Mouse (Mus musculus): ENCODE measurements around the gene Cyth4. TPM values are rescaled to one million over a fixed set of nuclear protein-coding genes. Genes with fewer than 3 reads are reported as not detected.

Cyth4 gene
- 2.3 and 5.0 TPM in 2 replicates for polyA plus RNA-seq (2016; fragmentation: Nextera tagmentation; extraction: Ambion mirVana)

DNA sequence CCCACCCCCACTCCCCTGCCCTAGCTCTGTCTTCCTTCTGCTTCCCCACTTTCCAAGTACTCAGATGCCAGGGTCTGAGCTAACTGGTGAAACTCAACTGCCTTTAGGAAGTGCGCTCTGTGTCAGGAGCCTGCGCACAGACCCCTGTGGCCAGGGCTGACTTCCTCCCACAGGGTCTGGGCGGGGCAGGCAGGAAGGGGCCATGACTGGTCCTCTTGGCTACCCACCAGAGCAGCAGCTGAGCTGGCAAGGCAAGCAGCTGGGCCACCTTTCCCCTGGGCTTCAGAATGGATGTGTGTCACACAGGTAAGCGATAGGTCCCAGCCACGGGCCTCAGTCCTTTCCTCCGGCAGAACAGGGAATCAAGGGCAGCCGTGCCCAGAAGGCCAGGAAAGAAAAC lies at the start of gene Cyth4:
TSS of gene Cyth4 (plus strand) at position 134 of the 400 bp plus-strand sequence.
- Histone ChIP-seq H3K27ac (no peak within 1 kb of the TSS), H3K4me3 (no peak within 1 kb of the TSS), H3K4me1 (0 out of 2 replicates have a peak, but pooled peaks cover 16% of the 10 kb centered on the region), H3K36me3 (no peaks in the 10 kb centered on the region), H3K27me3 (ENCODE audit: insufficient read depth, poor library complexity, severe bottlenecking) (peaks cover 17% of the 10 kb centered on the region), H3K9me3 (no peaks in the 10 kb centered on the region)
- WGBS: 80% methylated on average over 7 of the region's 7 CpGs
- DNase-seq (ENCODE audit: low spot score): no peak

DNA sequence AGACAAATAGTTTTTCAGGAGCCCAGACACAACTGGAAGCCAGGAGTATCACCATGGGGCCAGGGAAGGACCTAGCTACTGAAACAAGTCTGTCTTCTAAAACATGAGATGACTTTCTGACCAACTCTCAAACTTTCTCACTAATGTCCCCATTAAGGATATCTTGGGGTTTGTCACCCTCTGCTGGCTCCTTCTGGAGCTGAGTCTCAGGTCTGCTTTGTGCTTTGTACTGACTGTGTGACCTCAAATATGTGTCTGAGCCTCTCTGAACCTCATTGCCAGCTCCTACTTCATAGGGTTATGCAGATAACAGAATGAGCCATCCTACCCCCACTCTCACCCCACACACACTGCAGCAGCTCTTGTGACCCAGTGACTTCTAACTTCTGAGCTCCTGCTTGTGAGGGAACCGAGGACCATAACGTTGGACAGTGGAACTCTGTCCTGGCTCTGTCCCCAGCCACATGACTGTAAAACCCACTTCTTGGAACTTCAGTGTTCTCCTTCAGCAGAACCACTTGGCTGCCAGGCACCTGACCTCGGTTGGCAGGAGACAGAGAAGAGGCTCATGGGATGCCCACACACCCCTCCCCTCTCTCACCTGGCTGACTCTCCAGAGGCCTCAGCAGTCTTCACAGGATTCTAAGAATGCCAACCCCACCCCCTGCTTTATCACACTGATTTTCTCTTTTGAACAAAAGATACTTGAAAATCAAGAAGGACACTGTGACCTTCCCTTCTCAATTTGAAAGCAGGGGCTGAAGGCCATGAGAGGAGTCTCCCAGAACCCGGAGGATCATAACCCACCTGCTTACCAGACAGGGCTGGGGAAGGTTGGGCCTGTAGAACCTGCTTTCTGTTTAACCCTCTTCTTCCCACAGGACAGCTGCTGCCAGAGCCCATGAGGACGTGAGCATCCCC lies 49.2 kb upstream of the Cyth4 start:
- 44% methylated on average over 5 of the region's 5 CpGs for WGBS
- H3K27ac ChIP-seq: peak overlapping the region; percentile 62; the same call in 1 of the 2 replicates
- no peak for DNase-seq (ENCODE audit: low spot score)

DNA sequence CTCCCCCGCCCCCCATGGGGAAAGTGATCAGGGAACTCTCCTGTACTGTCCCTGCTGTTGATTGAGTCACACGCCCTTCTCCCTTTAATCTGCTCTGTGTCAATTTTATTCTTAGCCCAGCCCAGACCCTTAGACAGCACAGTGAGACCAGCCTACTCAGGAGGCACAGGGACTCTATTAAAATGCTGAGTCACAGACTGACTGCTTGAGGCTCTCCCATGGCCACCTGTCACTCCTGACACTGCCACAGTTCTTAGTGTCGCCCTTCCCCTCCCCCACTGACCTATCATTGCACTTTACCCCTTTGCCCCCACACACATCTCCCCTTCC lies 48.5 kb upstream of the Cyth4 start:
- H3K27me3 ChIP-seq (ENCODE audit: insufficient read depth, poor library complexity, severe bottlenecking): peaks cover 32% of the 10 kb centered on the region
- H3K4me1 ChIP-seq: peaks cover 29% of the 10 kb centered on the region
- H3K9me3 ChIP-seq: 0 out of 2 replicates have a peak, but pooled peaks cover 4% of the 10 kb centered on the region
- DNase-seq (ENCODE audit: low spot score): no peak
- no peak overlapping the region for H3K4me3 ChIP-seq
- WGBS: 22% methylated on average over 3 of the region's 3 CpGs
- H3K27ac ChIP-seq: peak overlapping the region; percentile 62; the same call in 1 of the 2 replicates
- no peaks in the 10 kb centered on the region for H3K36me3 ChIP-seq

More for the DNA sequence above, 49.2 kb upstream of the Cyth4 start:
- no peaks in the 10 kb centered on the region for H3K36me3 ChIP-seq
- peaks cover 39% of the 10 kb centered on the region for H3K27me3 ChIP-seq (ENCODE audit: insufficient read depth, poor library complexity, severe bottlenecking)
- H3K4me1 ChIP-seq: peaks cover 29% of the 10 kb centered on the region
- H3K9me3 ChIP-seq: 0 out of 2 replicates have a peak, but pooled peaks cover 4% of the 10 kb centered on the region
- H3K4me3 ChIP-seq: no peak overlapping the region

DNA sequence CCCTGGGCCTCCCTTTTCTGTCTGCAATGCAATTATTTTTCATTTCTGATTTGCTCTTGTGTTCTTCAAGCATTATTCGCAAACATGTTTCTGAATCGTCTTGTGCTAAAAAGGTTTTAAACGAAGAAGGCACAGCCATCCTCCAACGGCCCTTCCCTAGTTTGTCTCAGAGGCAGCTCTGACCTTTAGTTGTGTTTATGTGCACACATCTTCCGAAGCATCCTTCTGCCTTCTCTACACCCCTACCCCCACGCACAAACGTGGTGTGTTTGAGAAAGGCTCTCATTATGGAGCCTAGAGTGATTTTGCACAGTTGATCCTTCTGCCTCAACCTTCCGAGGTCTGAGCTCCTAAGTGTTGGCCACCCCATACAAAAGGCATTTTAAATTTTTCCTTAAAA lies 48.1 kb upstream of the Cyth4 start:
- H3K9me3 ChIP-seq: 0 out of 2 replicates have a peak, but pooled peaks cover 4% of the 10 kb centered on the region
- no peak for DNase-seq (ENCODE audit: low spot score)
- H3K27ac ChIP-seq: peak overlapping the region; percentile 62; the same call in 1 of the 2 replicates
- H3K4me1 ChIP-seq: peaks cover 29% of the 10 kb centered on the region
- H3K27me3 ChIP-seq (ENCODE audit: insufficient read depth, poor library complexity, severe bottlenecking): peaks cover 28% of the 10 kb centered on the region
- H3K4me3 ChIP-seq: no peak overlapping the region
- 73% methylated on average over 8 of the region's 8 CpGs for WGBS
- H3K36me3 ChIP-seq: no peaks in the 10 kb centered on the region

DNA sequence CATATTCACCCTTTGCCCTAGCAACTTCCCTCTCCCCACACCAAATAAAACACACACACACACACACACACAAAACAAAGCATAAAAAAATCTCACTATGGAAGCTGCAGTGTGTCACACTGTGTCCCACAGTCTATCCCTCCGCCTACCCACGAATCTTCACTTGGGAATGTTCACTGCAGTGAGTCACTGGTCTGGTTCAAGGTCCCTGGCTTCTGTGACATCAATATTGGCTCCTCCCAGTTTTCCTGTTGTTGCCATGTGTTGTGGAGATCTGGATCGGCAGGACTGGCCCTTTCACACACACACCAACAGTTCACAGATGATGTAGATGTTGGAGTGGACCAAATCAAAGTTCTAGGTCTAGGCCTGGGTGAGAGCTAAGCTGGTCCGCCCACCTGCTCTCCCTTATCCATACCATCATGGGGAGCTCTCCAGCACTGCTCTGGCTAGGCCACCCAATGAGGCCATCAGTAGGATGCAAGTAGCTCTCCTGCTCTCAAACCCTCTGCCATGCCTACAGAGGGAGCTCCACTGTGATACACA lies 47.6 kb upstream of the Cyth4 start:
- DNase-seq (ENCODE audit: low spot score): no peak
- H3K9me3 ChIP-seq: 0 out of 2 replicates have a peak, but pooled peaks cover 4% of the 10 kb centered on the region
- H3K4me3 ChIP-seq: no peak overlapping the region
- no peaks in the 10 kb centered on the region for H3K36me3 ChIP-seq
- peaks cover 27% of the 10 kb centered on the region for H3K4me1 ChIP-seq
- H3K27ac ChIP-seq: no peak overlapping the region
- 63% methylated on average over 4 of the region's 4 CpGs for WGBS
- H3K27me3 ChIP-seq (ENCODE audit: insufficient read depth, poor library complexity, severe bottlenecking): peaks cover 23% of the 10 kb centered on the region

DNA sequence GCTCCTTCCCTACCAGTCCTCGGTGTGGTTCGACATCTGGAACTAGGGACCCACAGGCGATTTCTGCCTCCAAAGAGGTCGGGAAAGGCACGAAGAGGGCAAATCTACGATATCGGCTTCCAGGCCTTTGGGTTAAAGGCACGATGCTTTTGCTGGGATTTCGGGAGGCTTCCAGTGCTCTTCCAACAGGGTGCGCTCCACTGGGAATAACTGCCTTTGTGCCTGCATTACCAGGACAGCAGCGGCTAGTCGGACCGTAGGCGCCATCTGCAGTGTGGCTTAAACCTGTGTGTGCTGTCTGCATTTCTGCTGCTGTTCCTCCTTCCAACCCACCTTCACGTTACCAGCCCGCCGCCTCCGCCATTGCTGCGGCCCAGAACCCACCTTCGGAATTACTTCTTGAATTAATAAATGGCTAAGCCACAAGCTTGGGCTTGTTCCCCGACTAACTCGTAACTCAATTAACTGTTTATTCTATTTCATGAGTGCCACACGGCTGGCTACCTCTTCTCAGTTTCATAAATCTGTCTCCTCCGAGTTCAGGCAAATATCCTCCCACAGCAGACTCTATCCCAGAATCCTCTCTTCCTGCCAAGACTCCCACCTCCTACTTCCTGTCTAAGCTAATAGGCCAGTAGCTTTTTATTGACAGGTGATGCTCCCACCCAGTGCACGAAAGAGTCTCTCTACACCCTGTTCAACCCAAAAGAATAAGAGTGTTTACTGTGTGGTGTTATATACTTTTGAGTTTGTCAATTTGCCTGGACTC lies 42.1 kb upstream of the Cyth4 start:
- H3K4me1 ChIP-seq: peaks cover 14% of the 10 kb centered on the region
- H3K36me3 ChIP-seq: no peaks in the 10 kb centered on the region
- no peak overlapping the region for H3K27ac ChIP-seq
- peak overlapping the region; percentile 32; the same call in 1 of the 2 replicates for H3K4me3 ChIP-seq
- H3K9me3 ChIP-seq: 0 out of 2 replicates have a peak, but pooled peaks cover 4% of the 10 kb centered on the region
- no peaks in the 10 kb centered on the region for H3K27me3 ChIP-seq (ENCODE audit: insufficient read depth, poor library complexity, severe bottlenecking)
- WGBS: 53% methylated on average over 25 of the region's 25 CpGs
- no peak for DNase-seq (ENCODE audit: low spot score)

DNA sequence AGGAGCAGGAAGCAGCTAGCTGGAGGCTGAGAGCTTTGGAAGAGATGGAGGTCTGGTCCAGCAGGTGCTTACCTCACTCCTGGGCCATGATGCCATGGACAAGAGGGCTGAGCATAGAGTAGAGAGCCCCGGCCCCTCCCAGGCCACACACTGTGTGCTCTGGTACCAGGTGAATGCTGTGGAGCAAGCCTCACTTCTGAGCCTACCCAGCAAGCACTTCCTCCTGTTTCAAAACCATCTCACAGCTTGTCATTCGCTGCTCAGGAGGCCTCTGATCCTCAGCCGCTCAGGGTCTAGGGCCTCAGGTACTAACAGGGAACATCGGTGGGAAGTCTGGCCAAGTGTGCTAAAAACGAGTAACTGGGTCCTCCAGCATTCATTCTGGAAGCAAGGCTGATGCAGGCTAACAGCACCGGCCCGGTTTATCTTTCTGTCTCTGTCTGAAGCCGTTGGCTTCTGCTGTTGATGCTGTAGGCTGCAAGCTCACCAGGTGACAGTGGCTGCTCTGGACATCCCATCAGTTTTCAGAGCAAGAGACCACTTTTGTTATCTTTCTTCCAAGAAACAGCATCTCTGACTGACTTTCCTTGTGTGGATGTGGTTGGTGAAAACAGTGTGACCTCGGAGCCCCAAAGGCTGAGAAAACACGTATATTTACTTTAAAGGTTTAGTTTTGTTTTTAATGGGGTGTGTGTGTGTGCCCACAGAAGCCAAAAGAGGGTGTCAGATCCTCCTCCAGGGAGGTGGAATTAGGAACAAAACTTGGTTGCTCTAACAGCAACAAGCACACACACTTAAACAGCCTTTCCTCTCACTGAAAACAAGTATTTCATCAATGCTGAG lies 38.9 kb upstream of the Cyth4 start:
- Histone ChIP-seq H3K9me3 (no peaks in the 10 kb centered on the region), H3K4me3 (no peak overlapping the region)

DNA sequence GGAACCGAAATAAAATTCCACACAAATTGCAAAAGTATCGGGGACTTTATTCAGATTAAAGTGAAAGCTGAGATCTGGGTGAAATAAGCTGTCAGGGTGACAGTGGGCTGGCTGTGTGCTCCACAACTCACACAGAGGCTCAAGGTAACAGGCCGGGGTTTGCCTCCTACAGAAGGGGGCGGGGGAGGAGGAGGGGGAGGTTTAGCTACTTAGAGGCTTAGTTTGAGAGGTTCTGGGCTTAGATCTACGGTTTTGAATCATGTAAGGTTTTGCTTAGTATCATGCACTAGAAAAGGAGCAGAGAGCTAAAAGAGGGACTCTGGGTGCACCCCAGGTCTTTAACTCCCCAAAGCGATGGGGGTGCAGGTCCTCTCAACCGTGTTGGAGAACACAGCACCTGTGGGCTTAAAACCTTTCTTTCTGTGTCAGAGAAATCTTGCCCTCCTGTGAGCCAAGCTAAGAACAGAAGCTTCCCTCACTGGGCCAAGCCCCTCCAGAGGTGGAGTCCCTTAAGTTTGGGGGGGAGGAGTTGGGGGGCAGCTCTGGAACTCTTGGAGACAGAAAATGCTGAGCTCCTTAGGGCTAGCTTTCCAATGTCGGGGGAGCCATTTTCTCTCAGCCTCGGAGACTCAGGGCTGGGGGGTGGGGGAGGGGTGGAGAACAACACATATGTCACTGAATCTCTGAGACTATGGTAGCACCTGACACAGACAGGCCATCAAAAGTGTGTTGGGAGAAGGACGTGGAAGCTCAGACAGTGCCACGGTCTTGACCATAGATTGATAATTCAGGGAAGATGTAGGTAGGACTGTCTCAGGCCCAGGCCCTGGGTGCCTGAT lies 37.5 kb upstream of the Cyth4 start:
- no peaks in the 10 kb centered on the region for H3K27me3 ChIP-seq (ENCODE audit: insufficient read depth, poor library complexity, severe bottlenecking)
- DNase-seq (ENCODE audit: low spot score): no peak
- 59% methylated on average over 11 of the region's 11 CpGs for WGBS
- H3K9me3 ChIP-seq: no peaks in the 10 kb centered on the region
- peaks cover 21% of the 10 kb centered on the region for H3K4me1 ChIP-seq
- H3K4me3 ChIP-seq: no peak overlapping the region
- no peaks in the 10 kb centered on the region for H3K36me3 ChIP-seq
- no peak overlapping the region for H3K27ac ChIP-seq

More for the DNA sequence above, 38.9 kb upstream of the Cyth4 start:
- no peaks in the 10 kb centered on the region for H3K27me3 ChIP-seq (ENCODE audit: insufficient read depth, poor library complexity, severe bottlenecking)
- H3K36me3 ChIP-seq: no peaks in the 10 kb centered on the region
- no peak overlapping the region for H3K27ac ChIP-seq
- DNase-seq (ENCODE audit: low spot score): no peak
- WGBS: 56% methylated on average over 10 of the region's 10 CpGs
- peaks cover 14% of the 10 kb centered on the region for H3K4me1 ChIP-seq

DNA sequence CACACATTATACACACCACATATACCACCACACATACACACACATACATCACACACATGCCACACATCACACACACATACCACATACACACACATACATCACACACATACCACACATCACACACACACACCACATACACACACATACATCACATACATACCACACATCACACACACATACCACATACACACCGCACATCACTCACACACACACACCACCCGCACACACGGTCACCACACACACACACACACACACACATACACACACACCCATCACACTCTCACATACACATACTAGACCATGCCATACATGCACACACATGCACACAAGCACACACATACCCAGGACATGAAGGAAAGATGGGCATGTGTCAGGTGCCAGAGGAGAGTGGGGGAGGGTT lies 33.5 kb upstream of the Cyth4 start:
- no peaks in the 10 kb centered on the region for H3K36me3 ChIP-seq
- no peak overlapping the region for H3K4me3 ChIP-seq
- WGBS: 95% methylated on average over 3 of the region's 3 CpGs
- H3K27ac ChIP-seq: 0 out of 2 replicates have a peak overlapping the region, but pooled peaks have one; percentile 22
- peaks cover 41% of the 10 kb centered on the region for H3K4me1 ChIP-seq
- H3K9me3 ChIP-seq: no peaks in the 10 kb centered on the region
- no peak for DNase-seq (ENCODE audit: low spot score)
- H3K27me3 ChIP-seq (ENCODE audit: insufficient read depth, poor library complexity, severe bottlenecking): no peaks in the 10 kb centered on the region

DNA sequence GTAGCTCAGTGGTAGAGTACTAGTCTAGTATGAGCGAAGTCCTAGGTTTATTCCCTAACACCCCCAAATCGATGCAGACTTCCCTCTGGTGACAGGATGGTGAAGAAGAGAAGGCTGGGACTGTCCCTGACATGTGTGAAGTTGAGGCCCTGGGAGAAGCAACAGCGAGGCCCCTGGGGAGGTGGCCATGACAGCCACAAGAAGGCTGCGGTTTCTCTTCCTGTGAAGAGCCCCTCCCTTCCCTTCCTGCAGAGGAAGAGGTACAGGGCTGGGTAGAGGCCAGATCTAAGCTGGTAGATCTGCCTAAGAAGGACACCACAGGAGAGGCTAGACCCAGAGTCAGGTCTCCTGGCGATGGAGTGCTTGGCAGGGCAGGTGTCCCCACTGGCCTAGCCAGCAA lies 32.9 kb upstream of the Cyth4 start:
- H3K4me1 ChIP-seq: peaks cover 36% of the 10 kb centered on the region
- H3K27ac ChIP-seq: peak overlapping the region; percentile 52; the same call in 1 of the 2 replicates
- DNase-seq (ENCODE audit: low spot score): no peak
- H3K9me3 ChIP-seq: no peaks in the 10 kb centered on the region
- WGBS: 73% methylated on average over 5 of the region's 5 CpGs
- H3K4me3 ChIP-seq: no peak overlapping the region
- H3K27me3 ChIP-seq (ENCODE audit: insufficient read depth, poor library complexity, severe bottlenecking): no peaks in the 10 kb centered on the region
- no peaks in the 10 kb centered on the region for H3K36me3 ChIP-seq

DNA sequence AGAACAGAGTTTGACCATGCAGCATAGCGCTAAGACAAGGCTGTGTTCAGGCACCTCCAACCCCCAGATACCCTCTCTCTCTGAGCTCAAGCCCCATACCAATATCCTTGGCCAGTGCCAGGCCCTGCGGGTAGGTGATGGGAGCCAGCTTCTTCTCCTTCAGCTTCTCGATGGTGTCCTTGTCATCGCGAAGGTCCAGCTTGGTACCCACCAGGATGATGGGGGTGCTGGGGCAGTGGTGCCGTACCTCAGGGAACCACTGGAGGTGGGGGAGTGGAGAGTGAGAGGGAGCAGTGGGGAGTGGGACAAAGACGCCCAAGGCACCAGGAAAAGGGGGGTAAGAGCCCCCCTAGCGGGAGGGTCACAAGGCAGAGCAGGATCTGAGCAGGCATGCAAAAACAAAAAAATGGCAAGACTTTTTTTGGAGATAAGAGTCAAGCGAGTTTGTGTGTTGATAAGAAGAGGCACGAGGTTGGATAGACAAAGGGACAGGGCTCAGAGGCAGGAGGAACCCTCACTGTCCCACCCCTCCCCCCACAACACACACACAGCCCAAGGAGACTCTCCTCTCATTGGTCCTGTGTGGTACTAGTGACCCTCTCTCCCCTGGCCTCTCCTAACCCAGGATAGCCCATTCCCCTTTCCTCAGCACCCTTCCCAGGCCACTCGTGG lies 31.9 kb upstream of the Cyth4 start:
- Histone ChIP-seq H3K36me3 (no peaks in the 10 kb centered on the region), H3K9me3 (no peaks in the 10 kb centered on the region), H3K4me3 (no peak overlapping the region), H3K27ac (peak overlapping the region; percentile 52), H3K27me3 (ENCODE audit: insufficient read depth, poor library complexity, severe bottlenecking) (no peaks in the 10 kb centered on the region), H3K4me1 (peaks cover 36% of the 10 kb centered on the region)
- 57% methylated on average over 11 of the region's 11 CpGs for WGBS
- DNase-seq (ENCODE audit: low spot score): no peak

All from heart, embryonic 10.5 days (tissue).